Mouse (Mus musculus) megakaryocyte progenitor cell, adult 5-6 weeks (primary cell): ENCODE measurements around the gene Fam107a. TPM values are rescaled to one million over a fixed set of nuclear protein-coding genes. Genes with fewer than 3 reads are reported as not detected.

ENCODE experiments used
- ATAC-seq: replicated peaks from 2 replicates; pipeline ENCODE4 v1.8.0; 2016; ENCODE audit warnings: mild to moderate bottlenecking, moderate TSS enrichment, inconsistent platforms; ENCODE audit not compliant: poor library complexity
- total RNA-seq, 2 experiments: library from RNA; stranded (forward) in 1 of 2; stranded (reverse) in 1 of 2; fragments of 157-497, 149-512 nt in 1 of 2; fragments of 200-1000 nt in 1 of 2; gene quantifications; 2 replicates each; pipeline versions ENCODE4 v1.2.3 to v1.2.4; 2015 to 2017

Fam107a gene
- total RNA-seq, 2 experiments from 2014 or later = not detected

- no peak for ATAC-seq
These were observed 60.1 kb downstream of the Fam107a start for GRCm38 (mm10) chr14:8257521-8258334.

GRCm38 (mm10) chr14:8256881-8257280 is 60.9 kb downstream of the Fam107a start:
- no peak for ATAC-seq

GRCm38 (mm10) chr14:8256072-8256471 is 61.8 kb downstream of the Fam107a start:
- ATAC-seq = no peak

- ATAC-seq = peak; percentile 83
These were observed 62.6 kb downstream of the Fam107a start for GRCm38 (mm10) chr14:8255076-8255729.

GRCm38 (mm10) chr14:8251330-8251885 is 66.4 kb downstream of the Fam107a start:
- ATAC-seq = no peak

GRCm38 (mm10) chr14:8250141-8250871 is 67.5 kb downstream of the Fam107a start:
- ATAC-seq = no peak

- ATAC-seq = no peak
These were observed 68.6 kb downstream of the Fam107a start for GRCm38 (mm10) chr14:8249206-8249605.

- no peak for ATAC-seq
These were observed 70.9 kb downstream of the Fam107a start for GRCm38 (mm10) chr14:8246878-8247277.

Other genes with a start within 250 kb of the Fam107a start
- 49.6 and 57.2 TPM in 2 replicates for gene Rpp14, start 237.7 kb downstream of the Fam107a start, total RNA-seq (2015)
- gene Rpp14, start 237.7 kb downstream of the Fam107a start, total RNA-seq (2017) = 67.5 and 78.5 TPM in 2 replicates
- 34.7 and 47.1 TPM in 2 replicates for gene Pxk, start 219.8 kb downstream of the Fam107a start, total RNA-seq (2015)
- gene Pxk, start 219.8 kb downstream of the Fam107a start, total RNA-seq (2017) = 27.2 and 28.7 TPM in 2 replicates
- gene Pdhb, start 145.0 kb downstream of the Fam107a start, total RNA-seq (2015) = 84.6 and 98.4 TPM in 2 replicates
- gene Pdhb, start 145.0 kb downstream of the Fam107a start, total RNA-seq (2017) = 144 and 170 TPM in 2 replicates
- 4.2 and 4.7 TPM in 2 replicates for gene Kctd6, start 103.9 kb downstream of the Fam107a start, total RNA-seq (2015)
- gene Kctd6, start 103.9 kb downstream of the Fam107a start, total RNA-seq (2017) = 3.9 and 5.2 TPM in 2 replicates
- gene Acox2, start 58.7 kb downstream of the Fam107a start, total RNA-seq (2015) = not detected in 2 replicates
- not detected in 2 replicates for gene Acox2, start 58.7 kb downstream of the Fam107a start, total RNA-seq (2017)
- not detected in 2 replicates for gene Oit1, start 60.7 kb upstream of the Fam107a start, total RNA-seq (2015)
- gene Oit1, start 60.7 kb upstream of the Fam107a start, total RNA-seq (2017) = not detected in 2 replicates